Mouse (Mus musculus): Measurements from ENCODE around the gene Rchy1.

DNA sequence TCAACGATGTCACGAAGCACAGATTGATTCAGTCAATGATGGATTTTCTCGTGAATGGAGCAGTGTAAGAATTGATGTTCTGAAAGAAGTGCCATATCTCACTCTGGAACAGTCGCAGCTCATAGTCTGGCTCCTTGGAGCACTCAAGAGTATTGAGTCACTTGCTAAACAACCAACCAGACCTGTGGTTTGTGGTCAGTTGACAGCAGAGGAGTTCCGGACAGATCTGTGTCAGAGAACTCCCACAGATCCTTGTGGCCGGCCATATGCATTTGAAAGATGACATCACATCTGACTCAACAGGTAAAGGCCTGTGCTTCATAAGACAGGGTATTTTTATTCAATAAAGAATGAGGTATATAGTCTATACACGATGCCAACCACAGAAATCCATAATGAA, 11.1 kb upstream of the Rchy1 start:
- TF ChIP-seq MAX (IDR thresholded peaks at IDR 0.05) (no peak), CTCF (IDR thresholded peaks at IDR 0.05; ENCODE audit: control insufficient read depth, insufficient read depth, insufficient read length) (no peak), FOSL1 (IDR thresholded peaks at IDR 0.05; ENCODE audit: insufficient read depth, low read length, poor library complexity, severe bottlenecking) (no peak), CEBPB (IDR thresholded peaks at IDR 0.05; ENCODE audit: low read depth) (no peak), USF1 (IDR thresholded peaks at IDR 0.05; ENCODE audit: low read depth) (no peak), MYOG (IDR thresholded peaks at IDR 0.05; ENCODE audit: control insufficient read depth, extremely low read depth, insufficient read length) (no peak), MYOD1 (IDR thresholded peaks at IDR 0.05; ENCODE audit: control insufficient read depth, insufficient read length, low read depth) (no peak)

Data from C2C12 (cell line).